Mouse (Mus musculus) MEL (cell line): ENCODE results near the gene C77080. TPM values are rescaled to one million over a fixed set of nuclear protein-coding genes. Genes with fewer than 3 reads are reported as not detected.

Source experiments
- DNase-seq: peaks from one replicate; pipeline ENCODE4 v3.0.0; 2011; ENCODE audit warnings: low read depth, low spot score
- H3K27ac ChIP-seq: 2 replicates; pipeline ENCODE4 v1.5.1; 2012; ENCODE audit warnings: low read depth, mild to moderate bottlenecking, control low read depth, low read length, moderate library complexity; ENCODE audit not compliant: control insufficient read depth
- H3K27me3 ChIP-seq, 2 experiments: fragments of 150-350 bp in 1 of 2; sonication (generic) in 1 of 2; 2 replicates each; pipeline ENCODE4 v1.6.1; 2012; ENCODE audit warnings: low read length in 2 of 2, mild to moderate bottlenecking in 2 of 2, improper control_type of control experiment in 1 of 2, moderate library complexity in 1 of 2; ENCODE audit not compliant: insufficient read depth in 2 of 2, control insufficient read depth in 1 of 2
- H3K36me3 ChIP-seq, 2 experiments: 2 replicates each; pipeline ENCODE4 v1.6.1; 2012 to 2014; ENCODE audit warnings: low read length in 2 of 2, improper control_type of control experiment in 1 of 2, inconsistent platforms in 1 of 2, mild to moderate bottlenecking in 1 of 2; ENCODE audit not compliant: insufficient read depth in 2 of 2, control insufficient read depth in 1 of 2
- H3K4me1 ChIP-seq, 2 experiments: fragments of 150-350 bp in 1 of 2; sonication (generic) in 1 of 2; 2 replicates each; pipeline ENCODE4 v1.6.1; 2012; ENCODE audit warnings: low read length in 2 of 2, improper control_type of control experiment in 1 of 2, mild to moderate bottlenecking in 1 of 2; ENCODE audit not compliant: insufficient read depth in 2 of 2, control insufficient read depth in 1 of 2
- H3K4me3 ChIP-seq, 2 experiments: fragments of 150-350 bp in 1 of 2; sonication (generic) in 1 of 2; 2 replicates each; pipeline ENCODE4 v1.5.1; 2012; ENCODE audit warnings: low read depth in 2 of 2, low read length in 2 of 2, mild to moderate bottlenecking in 2 of 2, moderate library complexity in 2 of 2, control low read depth in 1 of 2, improper control_type of control experiment in 1 of 2; ENCODE audit not compliant: control insufficient read depth in 1 of 2, insufficient read depth in 1 of 2
- H3K79me2 ChIP-seq: 2 replicates; pipeline ENCODE4 v1.6.1; 2012; ENCODE audit warnings: mild to moderate bottlenecking, low read length, moderate library complexity; ENCODE audit not compliant: control insufficient read depth, poor library complexity, insufficient read depth
- H3K9ac ChIP-seq: 2 replicates; pipeline ENCODE4 v1.6.1; 2012; ENCODE audit warnings: low read depth, mild to moderate bottlenecking, control low read depth, low read length, moderate library complexity; ENCODE audit not compliant: control insufficient read depth, poor library complexity, severe bottlenecking
- H3K9me3 ChIP-seq: fragments of 150-350 bp; sonication (generic); replicated peaks from 2 replicates; pipeline ENCODE4 v1.6.1; 2012; ENCODE audit warnings: mild to moderate bottlenecking, low read length, improper control_type of control experiment, moderate library complexity; ENCODE audit not compliant: insufficient read depth
- BHLHE40 ChIP-seq: IDR thresholded peaks from 2 replicates; pipeline ENCODE4 v1.6.1; 2012; ENCODE audit warnings: low read depth, mild to moderate bottlenecking, inconsistent platforms, low read length, improper control_type of control experiment, borderline replicate concordance
- CTCF ChIP-seq, 3 experiments: IDR thresholded peaks in 2 of 3; conservative IDR thresholded peaks in 1 of 3; 2 replicates each; pipeline ENCODE4 v1.5.1; 2011 to 2012; ENCODE audit warnings: low read length in 3 of 3, low read depth in 2 of 3, mild to moderate bottlenecking in 2 of 3, improper control_type of control experiment in 1 of 3, inconsistent platforms in 1 of 3, mixed read lengths in 1 of 3, moderate library complexity in 1 of 3; ENCODE audit not compliant: control insufficient read depth in 1 of 3, insufficient read depth in 1 of 3, poor library complexity in 1 of 3, severe bottlenecking in 1 of 3
- ELF1 ChIP-seq: IDR thresholded peaks from 2 replicates; pipeline ENCODE4 v1.6.1; 2014; ENCODE audit warnings: low read depth, mild to moderate bottlenecking, inconsistent platforms, low read length, improper control_type of control experiment, moderate library complexity
- EP300 ChIP-seq, 2 experiments: IDR thresholded peaks; 2 replicates each; pipeline ENCODE4 v1.6.1; 2011; ENCODE audit warnings: improper control_type of control experiment in 2 of 2, low read length in 2 of 2, low read depth in 1 of 2, mild to moderate bottlenecking in 1 of 2
- ETS1 ChIP-seq: IDR thresholded peaks from 2 replicates; pipeline ENCODE4 v1.6.1; 2012; ENCODE audit warnings: low read depth, mild to moderate bottlenecking, inconsistent platforms, low read length, improper control_type of control experiment, moderate library complexity
- GABPA ChIP-seq: IDR thresholded peaks from 2 replicates; pipeline ENCODE4 v1.6.1; 2012; ENCODE audit warnings: low read depth, mild to moderate bottlenecking, inconsistent platforms, low read length, improper control_type of control experiment, moderate library complexity
- GATA1 ChIP-seq: IDR thresholded peaks from 2 replicates; pipeline ENCODE4 v1.6.1; 2011; ENCODE audit warnings: low read depth, low read length, improper control_type of control experiment
- HCFC1 ChIP-seq: IDR thresholded peaks from 2 replicates; pipeline ENCODE4 v1.6.1; 2012; ENCODE audit warnings: low read depth, mild to moderate bottlenecking, inconsistent platforms, low read length, improper control_type of control experiment, moderate library complexity
- KAT2A ChIP-seq: conservative IDR thresholded peaks from 2 replicates; pipeline ENCODE4 v1.6.1; 2012; ENCODE audit warnings: low read depth, low read length, improper control_type of control experiment, inconsistent platforms
- MAX ChIP-seq: IDR thresholded peaks from 2 replicates; pipeline ENCODE4 v1.6.1; 2011; ENCODE audit warnings: low read length, improper control_type of control experiment
- MAZ ChIP-seq: IDR thresholded peaks from 2 replicates; pipeline ENCODE4 v1.6.1; 2012; ENCODE audit warnings: low read depth, mild to moderate bottlenecking, inconsistent platforms, low read length, improper control_type of control experiment
- MEF2A ChIP-seq: IDR thresholded peaks from 2 replicates; pipeline ENCODE4 v1.6.1; 2014; ENCODE audit warnings: low read depth, mild to moderate bottlenecking, inconsistent platforms, low read length, improper control_type of control experiment; ENCODE audit not compliant: poor library complexity, insufficient replicate concordance, severe bottlenecking; ENCODE audit errors: extremely low read depth
- MXI1 ChIP-seq: IDR thresholded peaks from 2 replicates; pipeline ENCODE4 v1.6.1; 2011; ENCODE audit warnings: mild to moderate bottlenecking, low read depth, low read length, improper control_type of control experiment
- MYB ChIP-seq: IDR thresholded peaks from 2 replicates; pipeline ENCODE4 v1.6.1; 2011; ENCODE audit warnings: mild to moderate bottlenecking, low read depth, low read length, improper control_type of control experiment
- POLR2A ChIP-seq, 2 experiments: IDR thresholded peaks; 2 replicates each; pipeline ENCODE4 v1.6.1; 2011 to 2012; ENCODE audit warnings: low read length in 2 of 2, mild to moderate bottlenecking in 2 of 2, control low read depth in 1 of 2, improper control_type of control experiment in 1 of 2, low read depth in 1 of 2, moderate library complexity in 1 of 2; ENCODE audit not compliant: control insufficient read depth in 1 of 2, insufficient read depth in 1 of 2, poor library complexity in 1 of 2
- POLR2AphosphoS2 ChIP-seq: IDR thresholded peaks from 2 replicates; pipeline ENCODE4 v1.6.1; 2011; ENCODE audit warnings: low read length, improper control_type of control experiment
- RCOR1 ChIP-seq: IDR thresholded peaks from 2 replicates; pipeline ENCODE4 v1.6.1; 2012; ENCODE audit warnings: low read depth, mild to moderate bottlenecking, inconsistent platforms, low read length, improper control_type of control experiment
- SIN3A ChIP-seq: IDR thresholded peaks from 2 replicates; pipeline ENCODE4 v1.6.1; 2012; ENCODE audit warnings: low read length, improper control_type of control experiment, inconsistent platforms
- TAL1 ChIP-seq: IDR thresholded peaks from 2 replicates; pipeline ENCODE4 v1.6.1; 2012; ENCODE audit warnings: mild to moderate bottlenecking, inconsistent platforms, low read length, moderate library complexity, mixed read lengths
- TBP ChIP-seq: IDR thresholded peaks from 2 replicates; pipeline ENCODE4 v1.8.0; 2011; ENCODE audit warnings: low read depth, low read length, improper control_type of control experiment
- TCF12 ChIP-seq: IDR thresholded peaks from 2 replicates; pipeline ENCODE4 v1.6.1; 2014; ENCODE audit warnings: low read depth, mild to moderate bottlenecking, inconsistent platforms, low read length, improper control_type of control experiment, moderate library complexity
- UBTF ChIP-seq: IDR thresholded peaks from 2 replicates; pipeline ENCODE4 v1.6.1; 2012; ENCODE audit warnings: low read depth, mild to moderate bottlenecking, inconsistent platforms, low read length, improper control_type of control experiment, moderate library complexity, borderline replicate concordance; ENCODE audit not compliant: insufficient read depth
- USF2 ChIP-seq, 2 experiments: IDR thresholded peaks; 2 replicates each; pipeline ENCODE4 v1.6.1; 2011 to 2012; ENCODE audit warnings: improper control_type of control experiment in 2 of 2, low read length in 2 of 2, borderline replicate concordance in 1 of 2, inconsistent platforms in 1 of 2, low read depth in 1 of 2, mild to moderate bottlenecking in 1 of 2; ENCODE audit not compliant: insufficient read depth in 1 of 2
- ZC3H11A ChIP-seq: IDR thresholded peaks from 2 replicates; pipeline ENCODE4 v1.6.1; 2012; ENCODE audit warnings: low read depth, mild to moderate bottlenecking, inconsistent platforms, low read length, improper control_type of control experiment
- ZKSCAN1 ChIP-seq: IDR thresholded peaks from 2 replicates; pipeline ENCODE4 v1.6.1; 2012; ENCODE audit warnings: low read depth, mild to moderate bottlenecking, inconsistent platforms, low read length, improper control_type of control experiment, moderate library complexity
- ZMIZ1 ChIP-seq: IDR thresholded peaks from 2 replicates; pipeline ENCODE4 v1.6.1; 2012; ENCODE audit warnings: low read depth, mild to moderate bottlenecking, inconsistent platforms, low read length, improper control_type of control experiment, moderate library complexity
- ZNF384 ChIP-seq: IDR thresholded peaks from 2 replicates; pipeline ENCODE4 v1.6.1; 2012; ENCODE audit warnings: low read depth, mild to moderate bottlenecking, inconsistent platforms, low read length, improper control_type of control experiment
- polyA plus RNA-seq, 2 experiments: library from polyadenylated mRNA; stranded (reverse) in 1 of 2; unstranded in 1 of 2; fragments of >175 nt in 1 of 2; fragments of >200 nt in 1 of 2; gene quantifications; 2 replicates each; pipeline versions ENCODE4 v1.2.1 to v1.2.4; 2012; ENCODE audit warnings: low replicate concordance in 2 of 2, low read depth in 1 of 2; ENCODE audit not compliant: insufficient read length in 2 of 2, insufficient read depth in 1 of 2, missing spikeins in 1 of 2
- total RNA-seq: library from RNA; depleted of rRNA; stranded (reverse); fragments of 300-350 nt; gene quantifications from 2 replicates; pipeline ENCODE4 v1.2.3, GENCODE M21; 2012

Gene C77080
- total and polyA plus RNA-seq, 3 experiments: 0.92 to 6.9 TPM; not detected in 1

DNA sequence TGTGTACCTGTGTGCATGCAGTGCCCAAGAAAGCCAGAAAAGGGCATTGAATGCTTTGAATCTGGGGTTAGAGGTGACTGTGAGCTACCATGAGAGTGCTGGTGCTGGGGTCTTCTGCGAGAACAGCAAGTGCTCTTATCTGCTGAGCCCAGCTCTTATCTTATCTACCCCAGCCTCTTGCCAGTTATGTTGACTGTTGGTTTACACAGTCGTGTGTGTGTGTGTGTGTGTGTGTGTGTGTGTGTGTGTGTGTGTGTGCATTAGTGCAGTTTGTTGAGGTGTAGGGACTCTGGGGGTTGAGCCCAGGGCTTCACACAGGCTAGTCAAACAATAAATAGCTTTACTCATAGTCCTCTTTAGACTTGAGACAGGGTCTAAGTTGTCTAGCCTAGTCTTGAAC is 34.0 kb upstream of the C77080 start:
- H3K4me1 ChIP-seq: peaks cover 5 to 17% of the 10 kb centered on the region in 2 experiments; a peak in 3 of 4 replicates
- H3K36me3 ChIP-seq: peaks cover 0 to 10% of the 10 kb centered on the region in 2 experiments; a peak in 2 of 4 replicates
- H3K4me3 ChIP-seq: no peak overlapping the region
- TF ChIP-seq ZC3H11A (no peak), MAX (no peak), EP300 (IDR thresholded peaks at IDR 0.05; ENCODE audit: low read depth in 1 of 2, low read length in 2 of 2) (peak; percentile 86 to 93), POLR2A (IDR thresholded peaks at IDR 0.05; ENCODE audit: control insufficient read depth in 1 of 2, insufficient read depth in 1 of 2, low read depth in 1 of 2, low read length in 2 of 2, poor library complexity in 1 of 2) (no peak), SIN3A (0 out of 2 replicates have a peak, but pooled peaks have one; percentile 48), ZNF384 (no peak), HCFC1 (0 out of 2 replicates have a peak, but pooled peaks have one; percentile 49), ZKSCAN1 (no peak), TCF12 (peak; percentile 95), CTCF (IDR thresholded peaks at IDR 0.05 in 2 of 3, conservative IDR thresholded peaks at IDR 0.05 in 1 of 3; ENCODE audit: control insufficient read depth in 1 of 3, insufficient read depth in 1 of 3, low read depth in 2 of 3, low read length in 3 of 3, poor library complexity in 1 of 3, severe bottlenecking in 1 of 3) (no peak), MXI1 (no peak), RCOR1 (peak; percentile 68; the same call in 1 of the 2 replicates), MEF2A (no peak), GATA1 (peak; percentile 94), ELF1 (no peak), POLR2AphosphoS2 (no peak), ETS1 (peak; percentile 83), TAL1 (peak; percentile 54), ZMIZ1 (no peak), MAZ (no peak; the same call in 1 of the 2 replicates), KAT2A (no peak), GABPA (no peak), UBTF (no peak), USF2 (IDR thresholded peaks at IDR 0.05; ENCODE audit: borderline replicate concordance in 1 of 2, insufficient read depth in 1 of 2, low read depth in 1 of 2, low read length in 2 of 2) (no peak), TBP (no peak), BHLHE40 (peak; percentile 28; the same call in 1 of the 2 replicates), MYB (peak; percentile 92)
- H3K9me3 ChIP-seq: no peaks in the 10 kb centered on the region
- peak overlapping the region; percentile 11; the same call in 1 of the 2 replicates for H3K27ac ChIP-seq
- no peaks in the 10 kb centered on the region for H3K27me3 ChIP-seq
- no peaks in the 10 kb centered on the region for H3K79me2 ChIP-seq
- H3K9ac ChIP-seq: no peak overlapping the region
- peak; percentile 61 for DNase-seq
